Mouse (Mus musculus): ENCODE data around the gene Tgfa. TPM values are rescaled to one million over a fixed set of nuclear protein-coding genes. Genes with fewer than 3 reads are reported as not detected.
A peak's percentile ranks its signal among the peaks of the same experiment; 100 is the strongest.

Gene Tgfa
- total and polyA plus RNA-seq, 3 experiments: 0.80 to 1.6 (median 1.0) TPM

- DNase-seq: no peak
- Histone ChIP-seq H3K4me1 (ENCODE audit: control insufficient read depth, insufficient read depth, low read length) (no peaks in the 10 kb centered on the region; the same call in 1 of the 2 replicates), H3K9ac (ENCODE audit: low read depth, low read length) (no peak overlapping the region), H3K4me3 (no peak overlapping the region), H3K27me3 (ENCODE audit: control insufficient read depth, insufficient read depth, low read length) (peaks cover 4% of the 10 kb centered on the region), H3K79me2 (replicated peaks; ENCODE audit: control insufficient read depth, insufficient read depth, low read length) (no peaks in the 10 kb centered on the region), H3K27ac (no peak overlapping the region), H3K36me3 (ENCODE audit: control insufficient read depth, insufficient read depth, low read length) (no peaks in the 10 kb centered on the region)
- WGBS: 57% methylated on average over 3 of the region's 3 CpGs
- intact Hi-C loops (cut with DNase I): no loop called here
- TF ChIP-seq POLR2A (IDR thresholded peaks at IDR 0.05; ENCODE audit: insufficient read depth, low read depth, low read length) (no peak), EP300 (IDR thresholded peaks at IDR 0.05; ENCODE audit: insufficient read depth, low read depth, low read length) (no peak), CTCF (IDR thresholded peaks at IDR 0.05) (no peak)
Measured at GRCm38 (mm10) chr6:86192978-86193377, 2.0 kb upstream of the Tgfa start.

GRCm38 (mm10) chr6:86193879-86194278 lies 1.1 kb upstream of the Tgfa start:
- no peaks in the 10 kb centered on the region for H3K79me2 ChIP-seq (replicated peaks; ENCODE audit: control insufficient read depth, insufficient read depth, low read length)
- no peak overlapping the region for H3K27ac ChIP-seq
- TF ChIP-seq POLR2A (IDR thresholded peaks at IDR 0.05; ENCODE audit: insufficient read depth, low read depth, low read length): no peak
- peak; percentile 65 for TF ChIP-seq CTCF (IDR thresholded peaks at IDR 0.05)
- no peaks in the 10 kb centered on the region for H3K36me3 ChIP-seq (ENCODE audit: control insufficient read depth, insufficient read depth, low read length)
- no peaks in the 10 kb centered on the region; the same call in 1 of the 2 replicates for H3K4me1 ChIP-seq (ENCODE audit: control insufficient read depth, insufficient read depth, low read length)
- no peak overlapping the region for H3K9ac ChIP-seq (ENCODE audit: low read depth, low read length)
- 52% methylated on average over 5 of the region's 5 CpGs for WGBS
- intact Hi-C loops (cut with DNase I): loop anchor here (2.0 kb wide), 1 partner anchor 171 kb away; the partner anchor contains the start of gene Fam136a
- H3K27me3 ChIP-seq (ENCODE audit: control insufficient read depth, insufficient read depth, low read length): peaks cover 4% of the 10 kb centered on the region
- H3K4me3 ChIP-seq: no peak overlapping the region
- peak; percentile 32 to 49 for DNase-seq

- Histone ChIP-seq H3K79me2 (replicated peaks; ENCODE audit: control insufficient read depth, insufficient read depth, low read length) (no peaks in the 10 kb centered on the region), H3K9ac (ENCODE audit: low read depth, low read length) (no peak overlapping the region), H3K27me3 (ENCODE audit: control insufficient read depth, insufficient read depth, low read length) (peaks cover 4% of the 10 kb centered on the region), H3K4me1 (ENCODE audit: control insufficient read depth, insufficient read depth, low read length) (no peaks in the 10 kb centered on the region; the same call in 1 of the 2 replicates), H3K36me3 (ENCODE audit: control insufficient read depth, insufficient read depth, low read length) (no peaks in the 10 kb centered on the region), H3K27ac (no peak overlapping the region), H3K4me3 (no peak overlapping the region; the same call in 1 of the 2 replicates)
- peak in 1 of 2 experiments; percentile 11 for DNase-seq
- no peak for TF ChIP-seq CTCF (IDR thresholded peaks at IDR 0.05)
- no peak for TF ChIP-seq EP300 (IDR thresholded peaks at IDR 0.05; ENCODE audit: insufficient read depth, low read depth, low read length)
- TF ChIP-seq POLR2A (IDR thresholded peaks at IDR 0.05; ENCODE audit: insufficient read depth, low read depth, low read length): no peak
- intact Hi-C loops (cut with DNase I): no loop called here
- 11% methylated on average over 14 of the region's 14 CpGs for WGBS
Measured at GRCm38 (mm10) chr6:86196034-86196433, 1.0 kb downstream of the Tgfa start.

- DNase-seq: no peak
- 33% methylated on average over 11 of the region's 11 CpGs for WGBS
- no peaks in the 10 kb centered on the region; the same call in 1 of the 2 replicates for H3K4me1 ChIP-seq (ENCODE audit: control insufficient read depth, insufficient read depth, low read length)
- peaks cover 4% of the 10 kb centered on the region for H3K27me3 ChIP-seq (ENCODE audit: control insufficient read depth, insufficient read depth, low read length)
- H3K4me3 ChIP-seq: no peak overlapping the region
- no peaks in the 10 kb centered on the region for H3K79me2 ChIP-seq (replicated peaks; ENCODE audit: control insufficient read depth, insufficient read depth, low read length)
- H3K9ac ChIP-seq (ENCODE audit: low read depth, low read length): no peak overlapping the region
- TF ChIP-seq EP300 (IDR thresholded peaks at IDR 0.05; ENCODE audit: insufficient read depth, low read depth, low read length) (no peak), CTCF (IDR thresholded peaks at IDR 0.05) (no peak), POLR2A (IDR thresholded peaks at IDR 0.05; ENCODE audit: insufficient read depth, low read depth, low read length) (no peak)
- intact Hi-C loops (cut with DNase I): no loop called here
- H3K27ac ChIP-seq: no peak overlapping the region
- no peaks in the 10 kb centered on the region for H3K36me3 ChIP-seq (ENCODE audit: control insufficient read depth, insufficient read depth, low read length)
Measured at GRCm38 (mm10) chr6:86197150-86197862, 2.3 kb downstream of the Tgfa start.

GRCm38 (mm10) chr6:86200934-86201333 lies 5.9 kb downstream of the Tgfa start:
- no peak for TF ChIP-seq CTCF (IDR thresholded peaks at IDR 0.05)
- no peak for TF ChIP-seq EP300 (IDR thresholded peaks at IDR 0.05; ENCODE audit: insufficient read depth, low read depth, low read length)
- TF ChIP-seq POLR2A (IDR thresholded peaks at IDR 0.05; ENCODE audit: insufficient read depth, low read depth, low read length): no peak
- H3K36me3 ChIP-seq (ENCODE audit: control insufficient read depth, insufficient read depth, low read length): no peaks in the 10 kb centered on the region
- DNase-seq: no peak
- intact Hi-C loops (cut with DNase I): no loop called here
- H3K4me1 ChIP-seq (ENCODE audit: control insufficient read depth, insufficient read depth, low read length): no peaks in the 10 kb centered on the region
- 56% methylated on average over 5 of the region's 5 CpGs for WGBS
- no peak overlapping the region for H3K9ac ChIP-seq (ENCODE audit: low read depth, low read length)
- no peaks in the 10 kb centered on the region for H3K79me2 ChIP-seq (replicated peaks; ENCODE audit: control insufficient read depth, insufficient read depth, low read length)
- no peak overlapping the region for H3K4me3 ChIP-seq
- H3K27me3 ChIP-seq (ENCODE audit: control insufficient read depth, insufficient read depth, low read length): no peaks in the 10 kb centered on the region
- no peak overlapping the region for H3K27ac ChIP-seq

- Histone ChIP-seq H3K4me3 (no peak overlapping the region), H3K27ac (no peak overlapping the region), H3K4me1 (ENCODE audit: control insufficient read depth, insufficient read depth, low read length) (no peaks in the 10 kb centered on the region), H3K27me3 (ENCODE audit: control insufficient read depth, insufficient read depth, low read length) (no peaks in the 10 kb centered on the region), H3K79me2 (replicated peaks; ENCODE audit: control insufficient read depth, insufficient read depth, low read length) (no peaks in the 10 kb centered on the region), H3K36me3 (ENCODE audit: control insufficient read depth, insufficient read depth, low read length) (no peaks in the 10 kb centered on the region), H3K9ac (ENCODE audit: low read depth, low read length) (no peak overlapping the region)
- TF ChIP-seq POLR2A (IDR thresholded peaks at IDR 0.05; ENCODE audit: insufficient read depth, low read depth, low read length) (no peak), CTCF (IDR thresholded peaks at IDR 0.05) (peak; percentile 38)
- no peak for DNase-seq
- intact Hi-C loops (cut with DNase I): no loop called here
- WGBS: 78% methylated on average over 7 of the region's 7 CpGs
Measured at GRCm38 (mm10) chr6:86203101-86203500, 8.1 kb downstream of the Tgfa start.
